Mouse (Mus musculus): ENCODE results near the gene Papss2. TPM values are rescaled to one million over a fixed set of nuclear protein-coding genes. Genes with fewer than 3 reads are reported as not detected.
"Not testable (repeated sequence)": the region's sequence is repeated elsewhere in the genome, so short reads cannot be mapped to it uniquely, and the experiment has no call there.

The Papss2 gene
- polyA plus RNA-seq, 1 experiment = 4.1 TPM

DNA sequence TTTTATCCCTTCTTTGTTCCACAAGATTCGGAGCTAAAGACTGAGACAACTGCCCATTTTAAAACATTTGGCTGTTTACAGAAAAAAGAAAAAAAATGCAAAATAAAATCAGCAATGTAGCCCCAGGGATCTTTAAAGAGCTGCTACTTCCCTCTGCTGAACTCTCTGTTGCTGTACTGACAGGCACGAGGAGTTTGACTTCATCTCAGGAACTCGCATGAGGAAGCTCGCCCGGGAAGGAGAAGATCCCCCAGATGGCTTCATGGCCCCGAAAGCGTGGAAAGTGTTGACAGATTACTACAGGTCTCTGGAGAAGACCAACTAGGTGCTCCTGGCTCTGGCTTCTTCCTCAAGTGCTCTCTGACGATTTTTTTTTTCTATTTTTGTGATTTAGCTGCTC lies 69.7 kb downstream of the Papss2 start:
- H3K9ac ChIP-seq (ENCODE audit: low read depth, poor library complexity, severe bottlenecking) = no peak overlapping the region
- no peaks in the 10 kb centered on the region for H3K27me3 ChIP-seq (ENCODE audit: control insufficient read depth, insufficient read depth, low read length, poor library complexity, severe bottlenecking)
- H3K27ac ChIP-seq (ENCODE audit: insufficient read depth, low read length) = no peak overlapping the region
- H3K36me3 ChIP-seq (ENCODE audit: control insufficient read depth, insufficient read depth, low read length, poor library complexity, severe bottlenecking) = no peaks in the 10 kb centered on the region; the same call in 1 of the 2 replicates
- no peaks in the 10 kb centered on the region for H3K4me1 ChIP-seq (ENCODE audit: control insufficient read depth, insufficient read depth, low read length)
- TF ChIP-seq CTCF (IDR thresholded peaks at IDR 0.05; ENCODE audit: low read depth, low read length) = no peak
- TF ChIP-seq EP300 (IDR thresholded peaks at IDR 0.05; ENCODE audit: insufficient read depth, low read depth, low read length) = no peak
- TF ChIP-seq POLR2A (IDR thresholded peaks at IDR 0.05; ENCODE audit: insufficient read depth, low read length) = no peak
- H3K4me3 ChIP-seq (ENCODE audit: low read depth, low read length) = no peak overlapping the region
- H3K9me3 ChIP-seq (replicated peaks; ENCODE audit: control insufficient read depth, insufficient read depth, low read length, poor library complexity, severe bottlenecking) = no peaks in the 10 kb centered on the region

GRCm38 (mm10) chr19:32667830-32668229 lies 72.2 kb downstream of the Papss2 start:
- not testable (repeated sequence) for H3K36me3 ChIP-seq (ENCODE audit: control insufficient read depth, insufficient read depth, low read length, poor library complexity, severe bottlenecking); H3K27ac ChIP-seq (ENCODE audit: insufficient read depth, low read length); H3K4me1 ChIP-seq (ENCODE audit: control insufficient read depth, insufficient read depth, low read length); H3K9ac ChIP-seq (ENCODE audit: low read depth, poor library complexity, severe bottlenecking); H3K4me3 ChIP-seq (ENCODE audit: low read depth, low read length); H3K9me3 ChIP-seq (replicated peaks; ENCODE audit: control insufficient read depth, insufficient read depth, low read length, poor library complexity, severe bottlenecking); H3K27me3 ChIP-seq (ENCODE audit: control insufficient read depth, insufficient read depth, low read length, poor library complexity, severe bottlenecking)

- Histone ChIP-seq H3K4me1 (ENCODE audit: control insufficient read depth, insufficient read depth, low read length) (no peaks in the 10 kb centered on the region), H3K27ac (ENCODE audit: insufficient read depth, low read length) (no peak overlapping the region), H3K36me3 (ENCODE audit: control insufficient read depth, insufficient read depth, low read length, poor library complexity, severe bottlenecking) (peaks cover 35% of the 10 kb centered on the region)
These were observed 80.2 kb downstream of the Papss2 start for GRCm38 (mm10) chr19:32675766-32676165.

DNA sequence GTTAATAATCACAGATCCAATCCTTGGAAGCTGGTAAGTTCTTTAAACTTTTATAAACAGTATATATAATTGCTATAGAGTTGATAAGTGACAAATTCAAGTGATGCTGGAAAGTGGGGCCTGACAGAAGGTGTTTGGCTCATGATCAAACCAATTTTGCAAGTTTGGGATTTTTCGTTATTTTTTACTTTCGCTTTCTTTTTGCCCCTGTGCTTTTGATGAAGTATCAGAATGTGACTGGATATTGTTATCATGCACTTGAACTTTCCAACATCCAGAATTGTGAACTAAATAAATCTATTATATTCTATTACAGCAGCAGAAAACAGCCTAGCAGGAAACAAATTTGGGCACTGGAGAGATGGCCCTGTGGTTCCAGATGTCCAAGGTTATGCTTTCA lies 85.3 kb downstream of the Papss2 start:
- no peak overlapping the region for H3K27ac ChIP-seq (ENCODE audit: insufficient read depth, low read length)
- no peak overlapping the region for H3K9ac ChIP-seq (ENCODE audit: low read depth, poor library complexity, severe bottlenecking)
- no peak overlapping the region for H3K4me3 ChIP-seq (ENCODE audit: low read depth, low read length)
- no peak for TF ChIP-seq POLR2A (IDR thresholded peaks at IDR 0.05; ENCODE audit: insufficient read depth, low read length)
- peaks cover 41% of the 10 kb centered on the region for H3K36me3 ChIP-seq (ENCODE audit: control insufficient read depth, insufficient read depth, low read length, poor library complexity, severe bottlenecking)
- H3K9me3 ChIP-seq (replicated peaks; ENCODE audit: control insufficient read depth, insufficient read depth, low read length, poor library complexity, severe bottlenecking) = no peaks in the 10 kb centered on the region
- H3K27me3 ChIP-seq (ENCODE audit: control insufficient read depth, insufficient read depth, low read length, poor library complexity, severe bottlenecking) = no peaks in the 10 kb centered on the region
- no peaks in the 10 kb centered on the region for H3K4me1 ChIP-seq (ENCODE audit: control insufficient read depth, insufficient read depth, low read length)

More at GRCm38 (mm10) chr19:32675766-32676165, 80.2 kb downstream of the Papss2 start:
- Histone ChIP-seq H3K27me3 (ENCODE audit: control insufficient read depth, insufficient read depth, low read length, poor library complexity, severe bottlenecking) (no peaks in the 10 kb centered on the region), H3K4me3 (ENCODE audit: low read depth, low read length) (no peak overlapping the region), H3K9ac (ENCODE audit: low read depth, poor library complexity, severe bottlenecking) (no peak overlapping the region), H3K9me3 (replicated peaks; ENCODE audit: control insufficient read depth, insufficient read depth, low read length, poor library complexity, severe bottlenecking) (no peaks in the 10 kb centered on the region)
- TF ChIP-seq EP300 (IDR thresholded peaks at IDR 0.05; ENCODE audit: insufficient read depth, low read depth, low read length) (no peak), CTCF (IDR thresholded peaks at IDR 0.05; ENCODE audit: low read depth, low read length) (no peak), POLR2A (IDR thresholded peaks at IDR 0.05; ENCODE audit: insufficient read depth, low read length) (no peak)

GRCm38 (mm10) chr19:32683081-32683480 lies 87.5 kb downstream of the Papss2 start:
- Histone ChIP-seq H3K4me1 (ENCODE audit: control insufficient read depth, insufficient read depth, low read length) (no peaks in the 10 kb centered on the region), H3K9ac (ENCODE audit: low read depth, poor library complexity, severe bottlenecking) (no peak overlapping the region), H3K27me3 (ENCODE audit: control insufficient read depth, insufficient read depth, low read length, poor library complexity, severe bottlenecking) (no peaks in the 10 kb centered on the region), H3K27ac (ENCODE audit: insufficient read depth, low read length) (no peak overlapping the region), H3K9me3 (replicated peaks; ENCODE audit: control insufficient read depth, insufficient read depth, low read length, poor library complexity, severe bottlenecking) (no peaks in the 10 kb centered on the region), H3K36me3 (ENCODE audit: control insufficient read depth, insufficient read depth, low read length, poor library complexity, severe bottlenecking) (peaks cover 39% of the 10 kb centered on the region), H3K4me3 (ENCODE audit: low read depth, low read length) (no peak overlapping the region)
- TF ChIP-seq POLR2A (IDR thresholded peaks at IDR 0.05; ENCODE audit: insufficient read depth, low read length) = no peak
- no peak for TF ChIP-seq EP300 (IDR thresholded peaks at IDR 0.05; ENCODE audit: insufficient read depth, low read depth, low read length)
- no peak for TF ChIP-seq CTCF (IDR thresholded peaks at IDR 0.05; ENCODE audit: low read depth, low read length)

GRCm38 (mm10) chr19:32687721-32688120 lies 92.1 kb downstream of the Papss2 start:
- H3K27ac ChIP-seq (ENCODE audit: insufficient read depth, low read length) = no peak overlapping the region
- H3K4me3 ChIP-seq (ENCODE audit: low read depth, low read length) = no peak overlapping the region
- H3K27me3 ChIP-seq (ENCODE audit: control insufficient read depth, insufficient read depth, low read length, poor library complexity, severe bottlenecking) = no peaks in the 10 kb centered on the region
- no peak overlapping the region for H3K9ac ChIP-seq (ENCODE audit: low read depth, poor library complexity, severe bottlenecking)
- TF ChIP-seq EP300 (IDR thresholded peaks at IDR 0.05; ENCODE audit: insufficient read depth, low read depth, low read length) (no peak), CTCF (IDR thresholded peaks at IDR 0.05; ENCODE audit: low read depth, low read length) (no peak), POLR2A (IDR thresholded peaks at IDR 0.05; ENCODE audit: insufficient read depth, low read length) (no peak)
- H3K4me1 ChIP-seq (ENCODE audit: control insufficient read depth, insufficient read depth, low read length) = no peaks in the 10 kb centered on the region
- peaks cover 42% of the 10 kb centered on the region for H3K36me3 ChIP-seq (ENCODE audit: control insufficient read depth, insufficient read depth, low read length, poor library complexity, severe bottlenecking)
- H3K9me3 ChIP-seq (replicated peaks; ENCODE audit: control insufficient read depth, insufficient read depth, low read length, poor library complexity, severe bottlenecking) = no peaks in the 10 kb centered on the region

DNA sequence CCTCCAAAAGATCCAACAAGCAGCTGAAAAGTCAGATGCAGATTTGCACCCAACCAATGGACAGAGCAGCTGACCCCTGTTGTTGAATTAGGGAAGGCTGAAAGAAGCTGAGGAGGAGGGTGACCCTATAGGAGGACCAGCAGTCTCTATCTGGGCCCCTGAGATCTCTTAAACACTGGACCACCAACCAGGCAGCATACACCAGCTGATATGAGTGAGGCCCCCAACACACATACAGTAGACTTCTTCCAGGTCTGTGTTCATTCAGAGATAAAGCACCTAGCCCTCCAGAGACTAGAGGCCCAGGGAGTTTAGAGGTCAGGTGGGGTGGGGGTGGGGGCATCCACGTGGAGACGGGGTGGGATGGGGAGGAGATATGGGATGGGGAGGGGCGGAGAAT lies 92.6 kb downstream of the Papss2 start:
- peaks cover 44% of the 10 kb centered on the region for H3K36me3 ChIP-seq (ENCODE audit: control insufficient read depth, insufficient read depth, low read length, poor library complexity, severe bottlenecking)
- not testable (repeated sequence) for H3K9me3 ChIP-seq (replicated peaks; ENCODE audit: control insufficient read depth, insufficient read depth, low read length, poor library complexity, severe bottlenecking); H3K4me3 ChIP-seq (ENCODE audit: low read depth, low read length); H3K4me1 ChIP-seq (ENCODE audit: control insufficient read depth, insufficient read depth, low read length); H3K27me3 ChIP-seq (ENCODE audit: control insufficient read depth, insufficient read depth, low read length, poor library complexity, severe bottlenecking); H3K9ac ChIP-seq (ENCODE audit: low read depth, poor library complexity, severe bottlenecking); H3K27ac ChIP-seq (ENCODE audit: insufficient read depth, low read length)

Measured in ES-Bruce4 (cell line).